Mouse (Mus musculus): ENCODE results near the gene Jmjd1c. TPM values are rescaled to one million over a fixed set of nuclear protein-coding genes. Genes with fewer than 3 reads are reported as not detected.

The Jmjd1c gene
- polyA plus RNA-seq, 1 experiment from 2014 or later: 28.8 TPM

DNA sequence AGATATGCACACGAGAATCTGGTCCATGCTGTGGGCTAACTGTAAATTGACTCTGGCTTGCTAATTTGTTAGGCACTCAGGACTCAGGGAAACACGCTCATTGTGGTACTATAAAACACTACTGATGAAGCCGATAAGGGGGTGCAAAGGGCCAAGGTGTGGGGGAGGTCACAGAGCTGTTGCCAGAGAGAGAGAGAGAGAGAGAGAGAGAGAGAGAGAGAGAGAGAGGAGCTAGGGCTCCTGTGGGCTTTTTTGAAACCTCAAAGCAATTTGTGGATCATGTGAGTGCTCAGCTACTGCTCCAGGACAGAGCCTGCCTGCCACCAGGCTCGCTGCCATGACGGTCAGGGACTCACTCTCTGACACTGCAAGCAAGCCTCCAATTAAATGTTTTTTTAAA lies 202.9 kb downstream of the Jmjd1c start:
- Histone ChIP-seq H3K9me3 (ENCODE audit: control insufficient read depth, low read length) (no peaks in the 10 kb centered on the region), H3K27me3 (ENCODE audit: control insufficient read depth, insufficient read depth, low read length) (no peaks in the 10 kb centered on the region), H3K4me1 (replicated peaks; ENCODE audit: control insufficient read depth, insufficient read depth) (no peaks in the 10 kb centered on the region), H3K27ac (replicated peaks) (no peak overlapping the region), H3K9ac (ENCODE audit: low read length) (no peak overlapping the region), H3K4me3 (ENCODE audit: low read depth, low read length) (no peak overlapping the region), H3K4me2 (replicated peaks; ENCODE audit: low read depth) (no peak overlapping the region), H3K36me3 (ENCODE audit: control insufficient read depth, insufficient read depth, low read length) (no peaks in the 10 kb centered on the region)
- TF ChIP-seq CTCF (IDR thresholded peaks at IDR 0.05; ENCODE audit: low read depth) (no peak), EP300 (optimal IDR thresholded peaks at IDR 0.05) (no peak)
- 54% methylated on average over 5 of the region's 5 CpGs for WGBS
- no peak for ATAC-seq (ENCODE audit: low FRiP score, low TSS enrichment)
- DNase-seq (ENCODE audit: low spot score): no peak

DNA sequence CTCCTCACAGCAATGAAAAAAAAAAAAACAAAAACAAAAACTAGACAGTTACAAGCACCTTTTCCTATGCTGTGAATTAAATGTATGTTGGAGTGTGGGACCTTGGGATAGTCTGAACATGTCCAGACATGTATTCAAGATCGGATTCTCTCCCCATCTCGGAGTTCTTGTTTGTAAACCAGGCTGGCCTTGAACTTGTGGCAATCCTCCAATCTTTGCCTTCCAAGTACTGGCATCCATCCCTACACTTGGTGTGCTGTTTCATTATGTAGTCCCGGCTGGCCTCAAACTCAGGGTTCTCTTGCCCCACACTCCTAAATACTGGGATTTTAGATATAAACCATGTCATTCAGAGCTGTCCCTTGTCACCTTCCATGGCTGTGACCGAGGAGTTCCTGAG lies 203.4 kb downstream of the Jmjd1c start:
- Histone ChIP-seq H3K4me3 (ENCODE audit: low read depth, low read length) (no peak overlapping the region), H3K9me3 (ENCODE audit: control insufficient read depth, low read length) (no peaks in the 10 kb centered on the region), H3K27ac (replicated peaks) (no peak overlapping the region), H3K4me1 (replicated peaks; ENCODE audit: control insufficient read depth, insufficient read depth) (no peaks in the 10 kb centered on the region), H3K9ac (ENCODE audit: low read length) (no peak overlapping the region), H3K36me3 (ENCODE audit: control insufficient read depth, insufficient read depth, low read length) (no peaks in the 10 kb centered on the region), H3K4me2 (replicated peaks; ENCODE audit: low read depth) (no peak overlapping the region), H3K27me3 (ENCODE audit: control insufficient read depth, insufficient read depth, low read length) (no peaks in the 10 kb centered on the region)
- WGBS: 57% methylated on average over 4 of the region's 4 CpGs
- DNase-seq (ENCODE audit: low spot score) (no peak), ATAC-seq (ENCODE audit: low FRiP score, low TSS enrichment) (no peak)
- no peak for TF ChIP-seq EP300 (optimal IDR thresholded peaks at IDR 0.05)
- TF ChIP-seq CTCF (IDR thresholded peaks at IDR 0.05; ENCODE audit: low read depth): no peak

DNA sequence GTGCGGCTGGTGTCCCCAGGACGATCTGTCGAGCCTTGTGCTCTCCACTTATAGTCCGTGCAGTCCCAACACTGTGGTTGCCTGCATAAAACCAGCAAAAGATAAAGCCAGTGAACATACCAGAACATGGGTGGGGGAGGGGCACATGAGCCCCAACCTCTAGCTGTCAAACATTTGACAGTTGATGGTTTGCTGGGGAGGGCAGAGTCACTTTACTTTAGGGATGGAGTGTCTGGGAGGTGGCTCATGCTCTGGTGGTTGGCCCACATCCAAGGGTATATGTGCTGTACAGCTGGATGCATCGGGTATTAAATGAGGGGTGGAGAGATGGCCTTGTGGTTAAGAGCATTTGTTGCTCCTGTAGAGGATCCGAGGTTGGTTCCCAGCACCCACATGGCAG lies 205.1 kb downstream of the Jmjd1c start:
- 89% methylated on average over 6 of the region's 6 CpGs for WGBS
- H3K27ac ChIP-seq (replicated peaks): no peak overlapping the region
- no peak overlapping the region for H3K4me2 ChIP-seq (replicated peaks; ENCODE audit: low read depth)
- H3K9ac ChIP-seq (ENCODE audit: low read length): no peak overlapping the region
- no peak for ATAC-seq (ENCODE audit: low FRiP score, low TSS enrichment)
- no peaks in the 10 kb centered on the region for H3K27me3 ChIP-seq (ENCODE audit: control insufficient read depth, insufficient read depth, low read length)
- no peaks in the 10 kb centered on the region for H3K9me3 ChIP-seq (ENCODE audit: control insufficient read depth, low read length)
- TF ChIP-seq CTCF (IDR thresholded peaks at IDR 0.05; ENCODE audit: low read depth) (no peak), EP300 (optimal IDR thresholded peaks at IDR 0.05) (no peak)
- H3K36me3 ChIP-seq (ENCODE audit: control insufficient read depth, insufficient read depth, low read length): no peaks in the 10 kb centered on the region
- no peak for DNase-seq (ENCODE audit: low spot score)
- no peaks in the 10 kb centered on the region for H3K4me1 ChIP-seq (replicated peaks; ENCODE audit: control insufficient read depth, insufficient read depth)
- no peak overlapping the region for H3K4me3 ChIP-seq (ENCODE audit: low read depth, low read length)

DNA sequence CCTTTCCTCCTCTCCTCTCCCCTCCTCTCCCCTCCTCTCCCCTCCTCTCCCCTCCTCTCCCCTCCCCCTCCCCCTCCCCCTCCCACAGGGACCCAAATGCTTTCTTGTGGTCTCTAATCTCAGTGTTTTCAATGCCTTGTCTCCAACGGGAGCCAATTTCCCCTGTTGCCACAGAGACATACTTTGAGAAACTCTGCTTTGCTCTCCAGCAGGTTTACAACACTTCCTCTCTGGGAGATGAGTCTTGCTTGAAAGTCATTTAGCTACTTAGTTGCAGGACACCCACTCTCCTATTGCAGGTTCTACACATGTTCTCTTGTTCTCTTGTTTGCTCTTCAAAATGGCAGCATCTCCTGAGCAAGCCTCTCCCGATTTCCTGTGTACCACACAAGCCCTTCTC lies 206.4 kb downstream of the Jmjd1c start:
- Histone ChIP-seq H3K4me2 (replicated peaks; ENCODE audit: low read depth) (no peak overlapping the region), H3K9ac (ENCODE audit: low read length) (no peak overlapping the region), H3K4me1 (replicated peaks; ENCODE audit: control insufficient read depth, insufficient read depth) (no peaks in the 10 kb centered on the region), H3K27ac (replicated peaks) (no peak overlapping the region), H3K36me3 (ENCODE audit: control insufficient read depth, insufficient read depth, low read length) (no peaks in the 10 kb centered on the region), H3K9me3 (ENCODE audit: control insufficient read depth, low read length) (no peaks in the 10 kb centered on the region), H3K27me3 (ENCODE audit: control insufficient read depth, insufficient read depth, low read length) (no peaks in the 10 kb centered on the region), H3K4me3 (ENCODE audit: low read depth, low read length) (no peak overlapping the region)
- no peak for DNase-seq (ENCODE audit: low spot score)
- 33% methylated on average over 2 of the region's 2 CpGs for WGBS
- no peak for ATAC-seq (ENCODE audit: low FRiP score, low TSS enrichment)
- no peak for TF ChIP-seq CTCF (IDR thresholded peaks at IDR 0.05; ENCODE audit: low read depth)
- no peak for TF ChIP-seq EP300 (optimal IDR thresholded peaks at IDR 0.05)

Other genes with a start within 250 kb of the Jmjd1c start
- 38.2 and 38.6 TPM in 2 replicates for gene Reep3, start 820 bp downstream of the Jmjd1c start, polyA plus RNA-seq (2015; fragmentation: Nextera tagmentation; extraction: Ambion mirVana)
- gene Nrbf2, start 189.2 kb downstream of the Jmjd1c start, polyA plus RNA-seq (2015; fragmentation: Nextera tagmentation; extraction: Ambion mirVana): 34.6 and 35.5 TPM in 2 replicates